Mouse (Mus musculus) lung, postnatal 0 days (tissue): ENCODE measurements around the gene Sema6d.

Experiments used
- CTCF ChIP-seq: IDR thresholded peaks from 2 replicates; pipeline ENCODE4 v1.5.1; 2016; ENCODE audit warnings: antibody characterized with exemption, mild to moderate bottlenecking
- EP300 ChIP-seq: IDR thresholded peaks from 2 replicates; pipeline ENCODE4 v1.6.1; 2016; ENCODE audit warnings: antibody characterized with exemption, mild to moderate bottlenecking, control low read depth

- TF ChIP-seq CTCF = no peak
- TF ChIP-seq EP300 = no peak
Observed at GRCm38 (mm10) chr2:124289356-124289755, 199.6 kb downstream of the Sema6d start.
